In the genomic region with DNA sequence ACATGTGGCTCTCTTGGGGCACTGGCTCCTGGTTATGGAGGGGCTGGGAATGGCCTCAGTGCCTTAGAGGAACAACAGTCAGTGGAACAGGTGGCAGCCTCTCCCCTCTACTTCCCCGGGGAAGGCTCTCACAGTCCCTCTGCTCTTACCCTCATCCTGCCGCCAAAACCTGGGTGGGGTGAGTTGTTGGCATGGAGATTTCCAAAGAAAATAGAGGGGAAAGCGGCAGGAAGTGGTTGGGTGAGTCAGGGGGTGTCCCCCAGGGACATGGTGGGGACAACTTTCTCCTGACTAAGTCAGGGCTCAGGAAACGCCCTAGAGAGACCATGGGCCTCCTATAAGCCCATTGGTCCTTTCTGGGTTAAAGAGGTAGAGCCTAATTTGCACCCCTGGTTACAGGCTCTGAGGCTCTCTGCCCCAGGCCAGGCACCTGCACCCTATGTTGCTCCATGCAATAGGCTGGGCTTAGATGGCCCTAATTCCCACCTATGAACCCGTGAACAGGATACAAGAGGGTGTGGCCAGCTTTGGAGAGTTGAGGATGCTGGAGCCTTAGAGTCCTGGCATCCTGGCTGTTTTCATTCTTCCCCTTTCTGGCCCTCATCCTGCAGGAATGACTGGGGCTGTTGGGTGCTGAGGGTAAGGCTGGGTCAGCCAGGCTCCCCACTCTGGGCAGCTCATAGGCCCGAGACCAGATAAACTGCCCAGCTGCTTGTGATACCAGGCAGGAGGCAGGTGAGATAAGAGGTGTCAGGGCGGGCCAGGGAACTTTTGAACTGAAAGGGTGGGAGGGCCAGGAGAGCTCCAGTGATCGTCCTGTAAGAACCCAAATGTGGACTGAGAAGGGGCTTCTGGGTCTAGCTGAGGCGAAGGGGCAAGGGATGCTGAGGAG, we compare ENCODE assay signal across 13 mouse cellular contexts. TPM values are rescaled to one million over a fixed set of nuclear protein-coding genes. Genes with fewer than 3 reads are reported as not detected.
DNase-seq lines count a peak whose midpoint lies in the region; ATAC-seq and TF ChIP-seq lines count a peak whose summit lies in the region.
"Had no signal": no experiment of that assay in that cellular context is flagged by ENCODE, and none has a peak within 500 bp of the region (broad histone marks: within the 10 kb centered on the region; RNA-seq: fewer than 3 reads in every experiment).

No protein-coding gene starts in this region.

- TF ChIP-seq CTCF in kidney, postnatal 0 days (IDR thresholded peaks at IDR 0.05; ENCODE audit: low read depth) = no peak

- no peak overlapping the region for H3K4me3 ChIP-seq in kidney, postnatal 0 days (replicated peaks; ENCODE audit: low read depth, low read length)
- H3K4me3 ChIP-seq in intestine, embryonic 16.5 days (ENCODE audit: low read length) = no peak overlapping the region
- peak overlapping the region; percentile 15 for H3K4me3 ChIP-seq in myocyte
- H3K4me3 ChIP-seq: left cerebral cortex, adult 2 months had no signal

- no peaks in the 10 kb centered on the region for H3K9me3 ChIP-seq in kidney, postnatal 0 days (replicated peaks; ENCODE audit: low read length)
- H3K9me3 ChIP-seq in intestine, embryonic 16.5 days (ENCODE audit: control insufficient read depth, low read length) = no peaks in the 10 kb centered on the region

- H3K79me2 ChIP-seq in myocyte (ENCODE audit: control insufficient read depth, insufficient read depth) = no peaks in the 10 kb centered on the region

- 70% methylated on average over 9 of the region's 9 CpGs for WGBS in kidney, postnatal 0 days
- 64% methylated on average over 9 of the region's 9 CpGs for WGBS in intestine, embryonic 16.5 days

- ATAC-seq in kidney, postnatal 0 days (replicated peaks; ENCODE audit: low FRiP score, low read depth) = no peak
- ATAC-seq in intestine, embryonic 16.5 days = 0 out of 2 replicates have a peak, but pooled peaks have one; percentile 4

- 0 out of 2 replicates have a peak, but pooled peaks cover 3% of the 10 kb centered on the region for H3K4me1 ChIP-seq in kidney, postnatal 0 days (replicated peaks; ENCODE audit: insufficient read depth, low read length)
- H3K4me1 ChIP-seq in intestine, embryonic 16.5 days (ENCODE audit: control insufficient read depth, insufficient read depth, low read length) = peaks cover 46% of the 10 kb centered on the region

- no peaks in the 10 kb centered on the region for H3K36me3 ChIP-seq in kidney, postnatal 0 days (ENCODE audit: insufficient read depth, low read length)
- H3K36me3 ChIP-seq in intestine, embryonic 16.5 days (ENCODE audit: control insufficient read depth, insufficient read depth, low read length) = no peaks in the 10 kb centered on the region
- no peaks in the 10 kb centered on the region for H3K36me3 ChIP-seq in myocyte (ENCODE audit: control insufficient read depth, insufficient read depth)

- no peaks in the 10 kb centered on the region for H3K27me3 ChIP-seq in kidney, postnatal 0 days (ENCODE audit: insufficient read depth, low read length)
- H3K27me3 ChIP-seq in intestine, embryonic 16.5 days (replicated peaks; ENCODE audit: control insufficient read depth, insufficient read depth, low read length) = no peaks in the 10 kb centered on the region
- no peaks in the 10 kb centered on the region for H3K27me3 ChIP-seq in myocyte (ENCODE audit: control insufficient read depth, insufficient read depth, insufficient read length)

- H3K9ac ChIP-seq in kidney, postnatal 0 days (ENCODE audit: low read depth, low read length) = no peak overlapping the region
- no peak overlapping the region for H3K9ac ChIP-seq in intestine, embryonic 16.5 days (ENCODE audit: low read depth, low read length)

- peak overlapping the region; percentile 19 for H3K4me2 ChIP-seq in kidney, postnatal 0 days (ENCODE audit: low read length)
- no peak overlapping the region for H3K4me2 ChIP-seq in intestine, embryonic 16.5 days (ENCODE audit: low read depth, low read length)
- H3K4me2 ChIP-seq in myocyte (ENCODE audit: low read depth) = peak overlapping the region; percentile 74

- DNase-seq in kidney, postnatal 0 days (ENCODE audit: low spot score) = no peak
- no peak for DNase-seq in kidney, adult 8-10 months
- peak; percentile 71 for DNase-seq in c-Kit-positive CD71-positive TER-119-negative erythroid progenitor cells, embryonic 14.5 days (ENCODE audit: low read depth)
- DNase-seq in cerebellum, adult 18-20 months = no peak
- no peak for DNase-seq in adrenal gland, postnatal 36 days
- DNase-seq in neural tube, embryonic 10.5 days (ENCODE audit: extremely low spot score, low spot score) = no peak
- DNase-seq: adrenal gland, adult 8-10 months; gastrocnemius, postnatal 14 days; midbrain, embryonic 14.5 days; thymus, postnatal 25 days had no signal

- no peak overlapping the region for H3K27ac ChIP-seq in kidney, postnatal 0 days
- no peak overlapping the region for H3K27ac ChIP-seq in intestine, embryonic 16.5 days (ENCODE audit: low read length)
- H3K27ac ChIP-seq: left cerebral cortex, adult 2 months had no signal

- no peak overlapping the region for H3ac ChIP-seq in myocyte (ENCODE audit: control insufficient read depth, insufficient read length)

- TF ChIP-seq POLR2A in myocyte (IDR thresholded peaks at IDR 0.05; ENCODE audit: insufficient read length, low read depth) = no peak

TF ChIP-seq in myocyte, 11 proteins besides CTCF, POLR2A, EP300 and RAD21:
- TF ChIP-seq USF1 (IDR thresholded peaks at IDR 0.05; ENCODE audit: low read depth) (no peak), POLR2AphosphoS2 (IDR thresholded peaks at IDR 0.05; ENCODE audit: insufficient read length, low read depth) (no peak), MYOD1 (IDR thresholded peaks at IDR 0.05; ENCODE audit: control insufficient read depth in 1 of 3, insufficient read length in 2 of 3, low read depth in 2 of 3) (peak in 2 of 3 experiments; percentile 21 to 47), REST (IDR thresholded peaks at IDR 0.05; ENCODE audit: insufficient read depth, insufficient read length) (no peak)

RNA-seq across cellular contexts. Expression of gene Aqp1, which starts 2.9 kb away (rescaled TPM):
- polyA plus RNA-seq in kidney, postnatal 0 days (2015; fragmentation: Nextera tagmentation; extraction: Ambion mirVana) = 140 and 148 TPM in 2 replicates
- polyA plus RNA-seq in intestine, embryonic 16.5 days (2015; fragmentation: Nextera tagmentation; extraction: Ambion mirVana) = 21.8 and 23.2 TPM in 2 replicates
- polyA plus RNA-seq in myocyte (2012; fragmentation: generic; extraction: Trizol) = 32.0 TPM
- total RNA-seq in adrenal gland, postnatal 36 days (2021) = 10 to 100 TPM; 45.2 to 72.8 TPM

RNA-seq across cellular contexts. Expression of gene Ghrhr, which starts 36.9 kb away (rescaled TPM):
- 0.17 and 0.59 TPM in 2 replicates for polyA plus RNA-seq in kidney, postnatal 0 days (2015; fragmentation: Nextera tagmentation; extraction: Ambion mirVana)
- polyA plus RNA-seq in intestine, embryonic 16.5 days (2015; fragmentation: Nextera tagmentation; extraction: Ambion mirVana) = 0.32 and 0.46 TPM in 2 replicates
- not detected for polyA plus RNA-seq in myocyte (2012; fragmentation: generic; extraction: Trizol)
- not detected for total RNA-seq in adrenal gland, postnatal 36 days (2021)
- total RNA-seq: adrenal gland, adult 8-10 months; gastrocnemius, postnatal 14 days; left cerebral cortex, adult 2 months had no signal
- polyA plus RNA-seq: midbrain, embryonic 14.5 days had no signal
